Mouse (Mus musculus) mature B cell (primary cell): ENCODE data around the gene Ccdc106.
"Not testable (repeated sequence)": the region's sequence is repeated elsewhere in the genome, so short reads cannot be mapped to it uniquely, and the experiment has no call there.

Experiments used
- in situ Hi-C: fragments of 300-500 bp; cut with MboI; formaldehyde crosslinking; loops from 2 replicates; pipeline ENCODE4 v1.14.3; 2019

Gene Ccdc106

DNA sequence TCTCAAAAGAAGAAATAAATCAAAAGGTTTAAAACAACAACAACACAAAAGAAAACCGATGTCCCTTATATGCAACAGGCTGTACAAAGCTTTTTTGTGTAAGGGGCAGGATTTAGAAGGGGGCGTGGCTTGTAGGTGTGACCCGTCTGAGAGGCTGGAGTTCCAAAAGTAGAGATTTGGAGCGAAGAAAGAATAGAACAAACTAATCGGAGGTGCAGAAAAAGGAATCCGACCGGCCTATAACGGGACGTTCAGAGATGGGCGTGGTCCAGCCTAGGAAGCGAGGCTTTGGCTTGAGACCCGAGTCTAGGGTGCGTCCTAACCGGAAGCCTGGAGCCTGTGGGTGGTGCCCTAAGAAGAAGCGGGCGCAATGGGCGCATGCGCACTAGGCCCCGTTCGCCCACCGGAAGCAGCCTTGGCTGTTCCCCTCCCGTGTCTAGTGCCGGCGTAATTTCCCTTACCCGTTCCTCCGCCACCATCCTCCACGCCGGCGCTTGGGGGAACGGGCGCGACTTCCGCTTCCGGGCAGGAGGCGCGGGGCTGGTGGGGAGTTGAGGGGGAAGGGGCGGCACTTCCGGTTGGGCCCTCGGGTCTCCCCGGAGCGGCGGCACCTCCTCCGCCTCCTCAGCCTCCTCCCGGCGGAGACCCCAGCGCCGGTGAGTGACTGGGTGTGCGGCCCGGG is at the start of gene Ccdc106, which contains the start of gene Zfp865:
Ccdc106 (plus strand) TSS at position 554 of the 682 bp plus-strand sequence.
Zfp865 (plus strand) TSS at position 377 of the 682 bp plus-strand sequence.
- in situ Hi-C loops = no loop called here

GRCm38 (mm10) chr7:4971068-4971467 is 49.3 kb upstream of the Ccdc106 start, which contains the start of gene Sbk3:
Gene Sbk3, minus strand, starts transcription at chr7:4971168.
- in situ Hi-C loops = no loop called here

GRCm38 (mm10) chr7:4971710-4972109 is 48.6 kb upstream of the Ccdc106 start:
- in situ Hi-C loops = no loop called here

- in situ Hi-C loops = no loop called here
Observed at GRCm38 (mm10) chr7:4972321-4973047, 47.9 kb upstream of the Ccdc106 start.

GRCm38 (mm10) chr7:4975455-4975854 is 44.9 kb upstream of the Ccdc106 start:
- in situ Hi-C loops = no loop called here

DNA sequence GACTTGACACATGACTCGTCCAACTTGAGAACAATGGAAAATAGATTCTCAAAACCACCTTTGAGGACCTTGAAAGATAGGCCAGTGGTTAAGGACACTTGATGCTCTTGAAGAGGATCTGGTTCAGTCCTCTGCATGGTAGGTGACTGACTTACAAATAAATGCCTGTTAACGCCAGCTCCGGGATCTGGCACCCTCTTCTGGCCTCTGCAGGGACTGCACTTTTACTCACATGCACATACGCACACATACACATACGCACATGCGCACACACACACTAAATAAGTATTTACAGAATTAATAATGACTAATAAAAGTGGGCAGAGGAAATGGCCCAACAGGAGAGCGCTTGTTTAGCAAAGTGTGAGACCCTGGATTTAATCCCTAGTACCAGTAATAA is 43.5 kb upstream of the Ccdc106 start:
- in situ Hi-C loops = no loop called here

DNA sequence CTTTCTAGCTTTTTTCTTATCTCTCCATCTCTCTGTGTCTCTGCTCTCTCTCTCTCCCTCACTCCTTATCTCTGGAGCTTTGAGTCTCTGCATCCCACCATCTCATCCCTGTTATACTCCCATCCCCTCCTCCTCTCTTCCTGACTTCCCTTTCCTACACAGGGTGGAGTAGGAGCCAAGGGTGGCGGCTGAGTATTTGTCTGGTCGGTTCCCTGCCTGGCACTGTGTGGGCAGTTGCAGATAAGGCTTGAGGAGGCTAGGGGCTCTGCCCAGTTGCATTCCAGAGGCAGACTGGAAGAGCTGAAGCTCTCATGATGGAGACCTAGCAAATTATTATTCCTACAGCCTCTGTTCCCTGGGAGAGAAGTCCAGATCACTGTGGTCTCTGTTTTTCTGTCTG is 32.1 kb upstream of the Ccdc106 start:
- in situ Hi-C loops = no loop called here

- in situ Hi-C loops = no loop called here
Observed at GRCm38 (mm10) chr7:4993347-4993998, 26.9 kb upstream of the Ccdc106 start.

GRCm38 (mm10) chr7:4993999-4994788 is 26.2 kb upstream of the Ccdc106 start:
- in situ Hi-C loops = no loop called here

DNA sequence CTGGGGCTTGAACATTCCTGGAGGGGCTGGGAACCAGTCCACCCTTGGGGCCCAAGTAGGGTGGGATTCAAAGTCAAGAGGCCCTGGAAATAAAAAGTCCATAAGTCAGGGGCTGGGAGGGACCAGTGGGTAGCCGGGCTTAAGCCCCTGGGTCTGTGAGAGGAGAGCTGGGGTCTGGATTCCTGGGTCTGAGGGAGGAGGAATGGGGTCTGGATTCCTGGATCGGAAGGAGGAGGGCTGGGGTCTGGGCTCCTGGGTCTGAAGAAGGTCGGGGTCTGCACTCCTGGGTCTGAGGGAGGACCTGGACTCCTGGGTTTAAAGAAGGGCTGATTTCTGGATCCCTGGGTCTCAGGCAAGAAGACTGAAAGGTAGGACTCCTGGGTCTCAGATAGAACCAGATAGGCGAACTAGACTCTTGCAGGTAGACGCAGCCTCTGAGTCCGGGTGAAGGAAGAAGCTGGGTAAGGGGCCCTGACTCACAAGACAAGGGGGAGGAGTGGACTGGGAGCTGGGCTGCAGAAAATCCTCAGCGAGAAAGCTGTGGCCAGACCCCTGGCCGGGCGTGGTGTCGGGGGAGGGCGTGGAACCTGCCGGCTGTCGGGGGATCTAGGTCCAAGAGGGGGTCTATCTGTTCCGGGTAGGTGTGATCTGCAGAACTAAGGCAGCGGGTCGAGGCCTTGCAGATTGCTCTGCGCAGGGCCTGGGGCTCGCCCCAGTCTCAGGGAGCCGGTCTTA is 24.9 kb upstream of the Ccdc106 start:
- in situ Hi-C loops = no loop called here

- in situ Hi-C loops = no loop called here
Observed at GRCm38 (mm10) chr7:4996003-4996895, 24.1 kb upstream of the Ccdc106 start, which contains the start of gene Zfp579. Gene Zfp579, minus strand, starts transcription at chr7:4996158.

DNA sequence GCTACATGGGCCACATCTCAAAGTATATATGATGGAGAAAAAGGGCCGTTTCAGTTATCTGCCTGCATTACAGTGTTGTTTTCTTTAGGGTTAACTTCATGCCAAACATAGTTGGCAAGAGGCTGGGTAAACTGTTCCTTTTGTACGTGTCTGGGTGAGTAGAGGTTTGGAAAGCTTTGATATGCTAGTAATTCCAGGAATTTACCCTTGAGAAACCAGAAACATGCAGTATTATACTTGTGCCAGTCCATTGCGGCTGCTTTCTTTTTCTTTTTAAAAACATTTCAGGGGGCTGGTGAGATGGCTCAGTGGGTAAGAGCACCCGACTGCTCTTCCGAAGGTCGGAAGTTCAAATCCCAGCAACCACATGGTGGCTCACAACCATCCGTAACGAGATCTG is 23.4 kb upstream of the Ccdc106 start:
- in situ Hi-C loops = no loop called here

GRCm38 (mm10) chr7:4999876-5000275 is 20.5 kb upstream of the Ccdc106 start:
- in situ Hi-C loops = no loop called here

DNA sequence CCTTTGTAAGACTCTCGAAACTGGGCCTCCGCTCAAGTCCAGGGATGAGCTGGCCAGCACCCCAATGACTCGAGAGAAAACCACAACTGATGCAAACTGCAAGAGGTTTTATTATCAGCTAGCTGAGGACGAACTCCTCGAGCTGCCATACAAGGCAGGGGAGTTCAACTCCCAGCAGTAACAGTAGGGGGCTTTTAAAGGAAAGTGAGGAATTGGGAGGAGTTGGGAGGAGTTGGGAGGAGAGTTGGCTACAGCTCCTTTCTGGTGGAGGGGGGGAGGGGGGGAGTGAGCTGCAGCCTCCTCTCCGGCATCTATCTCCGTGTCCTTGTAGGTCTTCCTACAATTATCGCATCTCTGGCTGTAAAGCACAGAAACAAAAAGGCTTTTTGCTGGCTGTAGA is 17.5 kb upstream of the Ccdc106 start:
- in situ Hi-C loops = not testable (repeated sequence)

DNA sequence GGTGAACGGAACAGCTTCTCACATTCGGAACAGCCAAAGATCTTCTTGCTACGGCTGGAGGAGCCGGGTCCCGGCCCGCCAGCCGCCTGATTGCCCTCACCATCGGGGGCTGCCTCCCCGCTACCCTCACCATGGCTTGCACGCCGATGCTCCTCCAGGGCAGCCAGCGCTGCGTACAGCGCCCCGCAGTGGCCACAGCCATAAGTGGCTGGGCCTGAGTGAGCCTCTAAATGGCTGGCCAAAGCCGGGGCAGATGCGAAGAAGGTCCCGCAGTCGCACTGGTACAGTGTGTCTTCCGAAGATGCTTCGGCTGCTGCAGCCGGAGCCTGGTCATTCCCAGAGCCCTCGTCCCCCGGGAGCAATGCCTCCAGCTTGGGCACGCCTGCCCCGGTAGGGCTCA is 12.1 kb upstream of the Ccdc106 start:
- in situ Hi-C loops = no loop called here

DNA sequence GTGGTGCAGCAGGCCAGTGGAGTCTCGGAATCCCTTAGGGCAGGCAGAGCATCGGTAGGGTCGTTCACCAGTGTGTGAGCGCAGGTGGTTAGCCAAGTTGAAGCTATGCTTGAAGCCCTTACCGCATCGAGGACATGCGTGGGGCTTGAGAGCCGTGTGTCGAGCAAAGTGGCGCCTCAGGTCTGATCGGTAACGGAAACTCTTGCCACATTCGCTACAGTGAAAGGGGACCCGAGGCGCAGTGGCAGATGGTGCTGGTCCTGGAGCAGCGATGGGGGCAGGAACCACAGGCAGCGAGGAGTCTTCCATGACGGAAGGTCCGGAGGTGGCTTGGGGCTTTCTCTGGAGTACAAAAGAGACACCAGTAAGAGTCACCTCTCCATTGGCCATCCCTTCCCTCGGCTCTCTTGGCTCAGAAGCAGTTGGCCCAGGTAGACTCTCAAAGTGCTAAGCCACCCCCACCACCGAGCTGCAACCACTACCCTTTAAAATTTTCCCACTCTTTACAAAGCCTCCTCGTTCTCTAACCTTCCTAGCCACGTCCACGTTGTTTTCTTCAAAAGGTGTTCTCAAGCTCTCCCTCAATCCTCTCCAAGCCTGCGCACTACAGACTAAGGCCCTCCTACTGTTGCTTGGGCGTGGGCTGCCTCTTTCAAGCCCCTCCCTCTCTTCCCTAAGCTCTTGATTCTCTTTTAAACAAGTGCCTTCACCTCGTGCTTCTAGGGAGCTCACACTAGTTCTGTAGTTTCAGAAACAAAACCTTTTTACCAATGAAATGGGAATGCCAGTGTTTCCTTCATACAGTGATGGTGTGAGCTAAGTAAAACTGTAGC is 7.5 kb upstream of the Ccdc106 start:
- in situ Hi-C loops = loop anchor here (5.0 kb wide), 1 partner anchor 34 kb away; no protein-coding TSS in a partner anchor

DNA sequence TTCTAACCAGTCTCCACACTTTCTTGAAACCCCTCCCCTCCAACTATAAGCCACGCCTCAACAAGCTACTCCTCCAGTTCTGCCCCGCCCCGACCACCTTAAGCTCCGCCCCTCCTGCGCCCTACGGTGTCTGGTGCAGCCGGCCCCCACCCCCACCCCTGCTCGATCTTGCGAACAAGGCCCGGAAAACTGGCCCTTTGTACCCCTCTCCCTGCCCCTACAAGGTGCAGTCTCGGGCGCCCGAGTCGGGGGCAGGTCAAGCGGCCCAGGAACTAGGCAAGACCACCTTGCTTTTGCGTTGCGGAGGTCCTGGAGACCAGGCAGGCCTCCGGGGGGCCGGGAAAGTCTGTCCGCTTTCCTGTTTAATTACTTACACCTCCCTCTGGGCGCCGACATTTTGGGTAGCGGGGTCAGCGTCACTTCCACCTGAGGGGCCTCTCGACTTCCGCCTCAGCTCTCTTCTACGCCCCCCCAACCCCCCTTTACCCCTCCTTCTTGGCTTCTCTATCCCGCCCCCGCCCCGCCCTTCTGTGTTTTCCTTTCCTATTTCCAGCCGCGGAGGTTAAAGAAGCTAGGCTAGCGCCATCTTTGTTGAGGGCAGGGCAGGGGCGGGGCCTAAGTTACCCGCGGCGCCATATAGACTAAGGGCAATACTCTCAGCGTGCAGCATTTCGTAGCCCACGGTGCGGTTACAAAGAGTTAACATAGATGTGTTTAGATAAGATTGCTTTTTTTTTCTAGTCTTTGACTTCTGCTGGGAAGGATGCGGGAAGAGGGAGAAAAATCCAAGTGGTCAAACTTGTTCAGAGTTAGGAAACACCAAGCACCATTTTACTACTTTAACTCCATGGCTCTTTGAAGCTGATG is 5.9 kb upstream of the Ccdc106 start, which contains the start of the genes Zfp524 and Fiz1:
Zfp524 (plus strand) TSS at position 165 of the 867 bp plus-strand sequence.
Fiz1 (minus strand) TSS at position 447 of the 867 bp plus-strand sequence.
- in situ Hi-C loops = loop anchor here (5.0 kb wide), 1 partner anchor 33 kb away; no protein-coding TSS in a partner anchor
